ENCODE assay signal across 20 mouse cellular contexts in the genomic region with DNA sequence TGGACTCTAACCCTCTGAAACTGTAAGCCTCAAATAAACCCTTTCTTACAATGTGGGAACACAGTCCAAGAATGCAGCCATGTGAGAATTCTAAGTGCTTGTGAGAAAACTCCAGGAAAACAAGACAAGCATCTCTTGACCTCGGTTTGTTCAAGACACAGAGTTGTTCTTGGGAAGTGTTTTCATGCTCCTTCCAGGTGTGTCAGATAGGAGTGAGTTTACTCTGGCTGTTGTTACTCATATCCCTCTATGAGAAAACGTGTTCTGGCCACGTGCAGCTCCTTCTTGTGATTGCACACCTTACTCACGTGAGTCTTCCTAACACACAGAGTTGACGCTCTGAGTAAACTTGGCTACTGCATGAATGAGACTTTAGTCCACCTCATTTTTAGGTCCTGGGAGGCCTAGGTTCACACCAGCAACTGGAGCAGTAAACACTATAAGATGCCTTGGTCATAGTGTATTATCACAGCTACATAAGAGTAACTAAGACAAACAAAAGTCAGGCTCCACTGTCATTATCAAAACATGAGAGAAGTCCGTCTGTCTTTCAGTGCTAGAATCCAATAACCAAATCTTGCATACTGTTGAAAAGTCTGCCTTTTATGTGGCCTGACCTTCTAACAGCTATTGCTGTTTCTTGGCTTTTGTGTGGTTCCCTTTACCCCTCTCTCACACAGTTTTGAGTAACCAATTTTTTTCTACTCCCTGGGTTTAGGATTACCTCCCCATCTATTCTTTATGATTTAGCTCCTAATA. TPM values are rescaled to one million over a fixed set of nuclear protein-coding genes. Genes with fewer than 3 reads are reported as not detected.
DNase-seq lines count a peak whose midpoint lies in the region; TF ChIP-seq lines count a peak whose summit lies in the region.
"Had no signal": no experiment of that assay in that cellular context is flagged by ENCODE, and none has a peak within 500 bp of the region (broad histone marks: within the 10 kb centered on the region; RNA-seq: fewer than 3 reads in every experiment).

No protein-coding gene starts in this region.

- H3K4me3 ChIP-seq in kidney, adult 2 months (ENCODE audit: insufficient read depth, low read depth, low read length): no peak overlapping the region
- no peak overlapping the region for H3K4me3 ChIP-seq in spleen, adult 2 months (ENCODE audit: extremely low read depth, insufficient read depth, insufficient read length)
- H3K4me3 ChIP-seq: forebrain, embryonic 13.5 days; hindbrain, embryonic 12.5 days; left cerebral cortex, adult 2 months; limb, embryonic 12.5 days; midbrain, embryonic 10.5 days; midbrain, embryonic 15.5 days; stomach, embryonic 15.5 days had no signal

- no peak for TF ChIP-seq POLR2A in kidney, adult 2 months (IDR thresholded peaks at IDR 0.05; ENCODE audit: low read depth, low read length)
- no peak for TF ChIP-seq POLR2A in spleen, adult 2 months (IDR thresholded peaks at IDR 0.05; ENCODE audit: low read depth, low read length)

- TF ChIP-seq CTCF in kidney, adult 2 months (conservative IDR thresholded peaks at IDR 0.05; ENCODE audit: insufficient read depth, insufficient read length, low read depth, low read length): no peak
- no peak for TF ChIP-seq CTCF in spleen, adult 2 months (IDR thresholded peaks at IDR 0.05; ENCODE audit: extremely low read depth, insufficient read depth, insufficient read length, insufficient replicate concordance)

- WGBS in kidney, adult 2 months: 90% methylated on average over 6 of the region's 6 CpGs
- WGBS in spleen, adult 2 months: 86% methylated on average over 6 of the region's 6 CpGs

- H3K36me3 ChIP-seq in kidney, adult 2 months (ENCODE audit: control insufficient read depth, insufficient read depth, low read length): peaks cover 8% of the 10 kb centered on the region
- H3K36me3 ChIP-seq in spleen, adult 2 months (ENCODE audit: control insufficient read depth, insufficient read depth, low read length): peaks cover 12% of the 10 kb centered on the region

- H3K4me1 ChIP-seq in kidney, adult 2 months (ENCODE audit: control insufficient read depth, insufficient read depth, low read length): 0 out of 2 replicates have a peak, but pooled peaks cover 2% of the 10 kb centered on the region
- no peaks in the 10 kb centered on the region; the same call in 1 of the 2 replicates for H3K4me1 ChIP-seq in spleen, adult 2 months (ENCODE audit: control insufficient read depth, insufficient read depth, insufficient read length)
- H3K4me1 ChIP-seq: forebrain, embryonic 13.5 days; hindbrain, embryonic 12.5 days; limb, embryonic 12.5 days; midbrain, embryonic 10.5 days; midbrain, embryonic 15.5 days; stomach, embryonic 15.5 days had no signal

- peak; percentile 3 for DNase-seq in kidney, adult 2 months
- DNase-seq in kidney, postnatal 10 days: no peak
- no peak for DNase-seq in spleen, adult 2 months (ENCODE audit: low read depth in 1 of 2, low spot score in 2 of 2)
- no peak for DNase-seq in spleen, postnatal 14 days (ENCODE audit: low spot score in 2 of 2)
- peak; percentile 44 for DNase-seq in T-cell, adult 2 months (ENCODE audit: low spot score)
- DNase-seq in naive thymus-derived CD4-positive, alpha-beta T cell, adult 2 months (ENCODE audit: low read depth): peak; percentile 67
- no peak for DNase-seq in layer of hippocampus, postnatal 10 days (ENCODE audit: low spot score in 2 of 2)
- DNase-seq: adrenal gland, adult 8-10 months; cerebellum, adult 9-10 months; cerebellum, postnatal 36 days; gastrocnemius, postnatal 10 days; kidney, postnatal 25 days; right cerebral cortex, adult 18-20 months had no signal

- no peaks in the 10 kb centered on the region for H3K27me3 ChIP-seq in kidney, adult 2 months (replicated peaks; ENCODE audit: control insufficient read depth, insufficient read depth, low read length)
- H3K27me3 ChIP-seq in spleen, adult 2 months (ENCODE audit: control insufficient read depth, insufficient read depth, low read length): no peaks in the 10 kb centered on the region
- H3K27me3 ChIP-seq: forebrain, embryonic 13.5 days; hindbrain, embryonic 12.5 days; limb, embryonic 12.5 days; midbrain, embryonic 15.5 days; stomach, embryonic 15.5 days had no signal

- H3K27ac ChIP-seq in kidney, adult 2 months (ENCODE audit: insufficient read depth, low read depth, low read length): no peak overlapping the region
- peak overlapping the region; percentile 36; the same call in 1 of the 2 replicates for H3K27ac ChIP-seq in spleen, adult 2 months (ENCODE audit: insufficient read depth, low read length)
- H3K27ac ChIP-seq: forebrain, embryonic 13.5 days; hindbrain, embryonic 12.5 days; left cerebral cortex, adult 2 months; limb, embryonic 12.5 days; midbrain, embryonic 10.5 days; midbrain, embryonic 15.5 days; stomach, embryonic 15.5 days had no signal

RNA-seq across cellular contexts. Expression of gene Ift80, which starts 37.7 kb away (rescaled TPM):
- polyA plus RNA-seq in kidney, adult 2 months (2012; rRNA removed): 3.8 and 4.2 TPM in 2 replicates
- 2.6 and 3.1 TPM in 2 replicates for polyA plus RNA-seq in spleen, adult 2 months (2012; rRNA removed)
- total RNA-seq in layer of hippocampus, postnatal 10 days (2021): 10 to 100 TPM; 13.4 to 22.5 TPM

RNA-seq across cellular contexts. Expression of gene Smc4, which starts 37.8 kb away (rescaled TPM):
- polyA plus RNA-seq in kidney, adult 2 months (2012; rRNA removed): 2.5 and 3.0 TPM in 2 replicates
- polyA plus RNA-seq in spleen, adult 2 months (2012; rRNA removed): 10.8 and 15.6 TPM in 2 replicates
- 10 to 100 TPM; 14.7 to 15.5 TPM for total RNA-seq in layer of hippocampus, postnatal 10 days (2021)

Comparison
In these comparisons a context has a peak if more than half of its experiments do, and no peak if none do; other contexts are left out.
1. DNase-seq: peak in kidney, adult 2 months (single experiment), T-cell, adult 2 months (single experiment) and naive thymus-derived CD4-positive, alpha-beta T cell, adult 2 months (single experiment); none in kidney, postnatal 10 days (single experiment), spleen, adult 2 months (0 of 2), spleen, postnatal 14 days (0 of 2) and layer of hippocampus, postnatal 10 days (0 of 2).